Mouse (Mus musculus) liver, adult 2 months (tissue): ENCODE measurements around the gene Med29. TPM values are rescaled to one million over a fixed set of nuclear protein-coding genes. Genes with fewer than 3 reads are reported as not detected.

Source experiments
- DNase-seq: peaks from one replicate; pipeline ENCODE4 v3.0.0-alpha.2; 2011; ENCODE audit warnings: low read depth, low spot score; ENCODE audit errors: extremely low read depth
- H3K27ac ChIP-seq: fragments of 200-500 bp; replicated peaks from 2 replicates; pipeline ENCODE4 v1.5.1; 2012; ENCODE audit warnings: low read depth, mild to moderate bottlenecking, control low read depth, inconsistent platforms, low read length; ENCODE audit not compliant: insufficient read depth
- H3K27me3 ChIP-seq: fragments of 200-500 bp; 2 replicates; pipeline ENCODE4 v1.6.1; 2012; ENCODE audit warnings: mild to moderate bottlenecking, moderate library complexity, low read length, inconsistent platforms; ENCODE audit not compliant: control insufficient read depth, insufficient read depth
- H3K36me3 ChIP-seq: fragments of 200-500 bp; 2 replicates; pipeline ENCODE4 v1.6.1; 2012; ENCODE audit warnings: low read length, inconsistent platforms; ENCODE audit not compliant: control insufficient read depth, insufficient read depth
- H3K4me1 ChIP-seq: fragments of 200-500 bp; 2 replicates; pipeline ENCODE4 v1.6.1; 2011; ENCODE audit warnings: low read length; ENCODE audit not compliant: control insufficient read depth, insufficient read depth
- H3K4me3 ChIP-seq: fragments of 200-500 bp; 2 replicates; pipeline ENCODE4 v1.5.1; 2011; ENCODE audit warnings: low read depth, mild to moderate bottlenecking, control low read depth, low read length, moderate library complexity; ENCODE audit not compliant: insufficient read depth
- H3K79me2 ChIP-seq: fragments of 200-500 bp; 2 replicates; pipeline ENCODE4 v1.6.1; 2012; ENCODE audit warnings: inconsistent platforms, mild to moderate bottlenecking, low read length, moderate library complexity; ENCODE audit not compliant: control insufficient read depth, insufficient read depth
- H3K9ac ChIP-seq: fragments of 200-500 bp; 2 replicates; pipeline ENCODE4 v1.6.1; 2012; ENCODE audit warnings: low read depth, mild to moderate bottlenecking, control low read depth, inconsistent platforms, low read length
- CTCF ChIP-seq: fragments of 200-500 bp; IDR thresholded peaks from 2 replicates; pipeline ENCODE4 v1.5.1; 2011; ENCODE audit warnings: low read depth, low read length, control low read depth
- POLR2A ChIP-seq: fragments of 200-500 bp; IDR thresholded peaks from 2 replicates; pipeline ENCODE4 v1.6.1; 2011; ENCODE audit warnings: low read length, control low read depth; ENCODE audit not compliant: insufficient read depth; ENCODE audit errors: extremely low read depth
- WGBS: fragments of 180-500 bp; shearing (Covaris S2); methylation state at CpG from one replicate; pipeline ENCODE4 v1.1.7; 2018; 5-methylcytosine and 5-hydroxymethylcytosine counted together
- polyA plus RNA-seq: library from polyadenylated mRNA; depleted of rRNA; stranded (reverse); fragments of >200 nt; gene quantifications from 2 replicates; pipeline ENCODE4 v1.2.3, GENCODE M21; 2012
- total RNA-seq: library from RNA; depleted of rRNA; stranded (reverse); fragments of >200 nt; gene quantifications from 2 replicates; pipeline ENCODE4 v1.2.3, GENCODE M21; 2014

Gene Med29
- total and polyA plus RNA-seq, 2 experiments, result 13.4 to 49.2 TPM

GRCm38 (mm10) chr7:28381017-28381790 is 11.3 kb downstream of the Med29 start:
- 2% methylated on average over 30 of the region's 30 CpGs for WGBS
- H3K27ac ChIP-seq, result peak overlapping the region; percentile 100
- H3K4me1 ChIP-seq, result peaks cover 23% of the 10 kb centered on the region; the same call in 1 of the 2 replicates
- H3K27me3 ChIP-seq, result no peaks in the 10 kb centered on the region
- TF ChIP-seq POLR2A, result 0 out of 2 replicates have a peak, but pooled peaks have one; percentile 18
- TF ChIP-seq CTCF, result no peak
- peak overlapping the region; percentile 90 for H3K9ac ChIP-seq
- H3K4me3 ChIP-seq, result peak overlapping the region; percentile 70
- peaks cover 8% of the 10 kb centered on the region for H3K36me3 ChIP-seq
- H3K79me2 ChIP-seq, result peaks cover 20% of the 10 kb centered on the region
- DNase-seq, result peak; percentile 83

GRCm38 (mm10) chr7:28380237-28381016 is 12.1 kb downstream of the Med29 start, which contains the start of gene Zfp36:
Gene Zfp36 (minus strand): TSS chr7:28380253.
- Histone ChIP-seq H3K4me1 (peaks cover 22% of the 10 kb centered on the region; the same call in 1 of the 2 replicates), H3K79me2 (peaks cover 20% of the 10 kb centered on the region), H3K27me3 (no peaks in the 10 kb centered on the region), H3K27ac (peak within 1 kb of the TSS; percentile 100), H3K9ac (peak within 1 kb of the TSS; percentile 99), H3K4me3 (peak within 1 kb of the TSS; percentile 96), H3K36me3 (peaks cover 8% of the 10 kb centered on the region)
- no peak for TF ChIP-seq CTCF
- no peak for TF ChIP-seq POLR2A
- DNase-seq, result peak; percentile 18
- WGBS, result 46% methylated on average over 17 of the region's 17 CpGs

GRCm38 (mm10) chr7:28378769-28379651 is 13.5 kb downstream of the Med29 start:
- peak overlapping the region; percentile 97 for H3K27ac ChIP-seq
- peaks cover 25% of the 10 kb centered on the region; the same call in 1 of the 2 replicates for H3K4me1 ChIP-seq
- H3K36me3 ChIP-seq, result peaks cover 8% of the 10 kb centered on the region
- under 1% methylated on average over 53 of the region's 53 CpGs for WGBS
- peak overlapping the region; percentile 99 for H3K9ac ChIP-seq
- peaks cover 20% of the 10 kb centered on the region for H3K79me2 ChIP-seq
- DNase-seq, result peak; percentile 93
- no peak; the same call in 1 of the 2 replicates for TF ChIP-seq CTCF
- TF ChIP-seq POLR2A, result peak; percentile 100
- H3K4me3 ChIP-seq, result peak overlapping the region; percentile 96
- H3K27me3 ChIP-seq, result no peaks in the 10 kb centered on the region

GRCm38 (mm10) chr7:28378066-28378690 is 14.3 kb downstream of the Med29 start:
- Histone ChIP-seq H3K9ac (peak overlapping the region; percentile 99), H3K27ac (peak overlapping the region; percentile 97), H3K36me3 (peaks cover 8% of the 10 kb centered on the region), H3K4me1 (peaks cover 18% of the 10 kb centered on the region; the same call in 1 of the 2 replicates), H3K27me3 (no peaks in the 10 kb centered on the region), H3K4me3 (peak overlapping the region; percentile 96), H3K79me2 (peaks cover 20% of the 10 kb centered on the region)
- TF ChIP-seq POLR2A, result peak; percentile 53; the same call in 1 of the 2 replicates
- TF ChIP-seq CTCF, result no peak; the same call in 1 of the 2 replicates
- WGBS, result under 1% methylated on average over 32 of the region's 32 CpGs
- DNase-seq, result peak; percentile 74
